Mouse (Mus musculus) hindbrain, embryonic 10.5 days (tissue): Measurements from ENCODE around the gene Paqr7. TPM values are rescaled to one million over a fixed set of nuclear protein-coding genes. Genes with fewer than 3 reads are reported as not detected.

Experiments
- DNase-seq: peaks from one replicate; pipeline ENCODE4 v3.0.0-alpha.2; 2017; ENCODE audit warnings: low spot score
- H3K27ac ChIP-seq: fragments of 300-500 bp; sonication (generic); 2 replicates; pipeline ENCODE4 v1.5.1; 2016; ENCODE audit warnings: mild to moderate bottlenecking, moderate library complexity
- H3K27me3 ChIP-seq: fragments of 300-500 bp; sonication (generic); 2 replicates; pipeline ENCODE4 v1.6.1; 2016; ENCODE audit warnings: mild to moderate bottlenecking; ENCODE audit not compliant: poor library complexity, insufficient read depth, severe bottlenecking
- H3K36me3 ChIP-seq: fragments of 300-500 bp; sonication (generic); 2 replicates; pipeline ENCODE4 v1.6.1; 2016; ENCODE audit warnings: mild to moderate bottlenecking, moderate library complexity
- H3K4me1 ChIP-seq: fragments of 300-500 bp; sonication (generic); replicated peaks from 2 replicates; pipeline ENCODE4 v1.6.1; 2016; ENCODE audit warnings: mild to moderate bottlenecking
- H3K4me3 ChIP-seq: fragments of 300-500 bp; sonication (generic); 2 replicates; pipeline ENCODE4 v1.5.1; 2016; ENCODE audit warnings: mild to moderate bottlenecking, moderate library complexity
- H3K9me3 ChIP-seq: fragments of 300-500 bp; sonication (generic); 2 replicates; pipeline ENCODE4 v1.6.1; 2016; ENCODE audit warnings: mild to moderate bottlenecking, moderate library complexity
- WGBS: fragments of 180-500 bp; shearing (Covaris S2); methylation state at CpG from one replicate; pipeline ENCODE4 v1.1.7; 2016; 5-methylcytosine and 5-hydroxymethylcytosine counted together
- polyA plus RNA-seq: library from polyadenylated mRNA; unstranded; fragments of >200 nt; fragmentation: Nextera tagmentation; extraction: Ambion mirVana; gene quantifications from 2 replicates; pipeline ENCODE4 v1.2.1, GENCODE M21; 2016

Paqr7 gene
- polyA plus RNA-seq, 1 experiment from 2014 or later = 4.3 TPM

DNA sequence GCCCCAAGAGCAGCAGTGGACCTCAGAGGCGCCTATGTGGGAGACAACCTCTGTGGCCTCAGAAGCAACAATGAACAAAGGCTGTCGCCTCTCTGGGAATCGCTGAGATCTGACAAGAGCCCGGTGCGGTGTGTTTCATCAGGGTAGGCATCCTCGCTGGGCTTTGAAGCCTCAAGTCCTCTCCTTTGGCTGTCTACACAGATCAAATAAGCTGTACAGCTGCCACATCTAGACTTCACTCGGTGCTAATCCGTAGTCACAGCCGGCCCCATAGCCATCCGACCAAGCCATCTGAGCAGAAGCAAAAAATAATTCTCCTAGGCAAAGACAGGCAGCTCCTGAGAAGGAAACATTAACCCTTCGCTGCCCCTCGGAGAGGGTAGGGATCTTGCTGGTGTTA, 30.7 kb upstream of the Paqr7 start:
- Histone ChIP-seq H3K9me3 (0 out of 2 replicates have a peak, but pooled peaks cover 3% of the 10 kb centered on the region), H3K4me1 (peaks cover 42% of the 10 kb centered on the region), H3K4me3 (no peak overlapping the region), H3K27ac (peak overlapping the region; percentile 99), H3K36me3 (peaks cover 7% of the 10 kb centered on the region), H3K27me3 (peaks cover 28% of the 10 kb centered on the region)
- WGBS = 35% methylated on average over 12 of the region's 12 CpGs
- no peak for DNase-seq

DNA sequence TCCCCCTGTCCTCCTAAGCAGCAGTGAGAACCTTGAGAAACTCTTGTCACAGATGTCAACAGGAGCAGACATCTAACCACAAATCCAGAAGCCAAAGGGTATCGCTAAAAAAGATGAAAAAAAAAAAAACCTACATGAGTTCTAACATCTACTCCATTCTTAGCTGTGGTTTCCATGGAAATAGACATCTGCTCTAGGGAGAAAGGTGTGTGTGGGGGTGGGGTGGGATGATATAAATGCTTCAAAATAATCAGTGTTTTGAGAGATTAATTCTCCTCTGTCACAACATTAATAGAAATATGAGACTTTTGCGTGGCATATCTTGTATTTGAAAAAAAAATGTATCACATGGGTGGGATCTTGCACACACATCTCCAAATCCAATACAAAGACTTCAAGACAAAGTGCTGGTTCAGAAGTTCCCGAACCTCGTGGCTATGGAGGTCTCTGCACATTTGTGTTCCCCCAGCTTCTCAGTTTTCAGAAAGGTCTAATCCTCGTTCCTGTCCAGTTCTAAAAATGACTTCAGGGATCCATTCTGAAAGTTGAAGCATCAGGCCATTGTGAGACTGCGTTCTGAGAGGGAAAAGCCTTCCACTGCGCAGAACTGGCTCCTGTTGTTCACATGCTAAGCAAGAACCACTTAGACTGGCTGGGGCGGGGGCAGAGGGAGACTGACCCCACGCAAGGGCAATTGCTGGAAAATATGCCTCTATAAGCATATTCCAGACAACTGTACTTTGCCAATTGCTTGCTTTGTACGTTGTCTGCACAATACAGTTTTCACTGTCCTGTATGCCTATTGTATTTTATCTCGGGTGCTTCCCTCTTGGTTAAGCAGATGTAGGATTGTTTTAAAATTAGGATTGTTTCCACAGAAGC, 29.9 kb upstream of the Paqr7 start:
- Histone ChIP-seq H3K4me1 (peaks cover 48% of the 10 kb centered on the region), H3K4me3 (peak overlapping the region; percentile 97), H3K27me3 (peaks cover 28% of the 10 kb centered on the region), H3K9me3 (0 out of 2 replicates have a peak, but pooled peaks cover 3% of the 10 kb centered on the region), H3K36me3 (peaks cover 15% of the 10 kb centered on the region), H3K27ac (peak overlapping the region; percentile 99)
- WGBS = 67% methylated on average over 11 of the region's 11 CpGs
- peak; percentile 30 for DNase-seq

DNA sequence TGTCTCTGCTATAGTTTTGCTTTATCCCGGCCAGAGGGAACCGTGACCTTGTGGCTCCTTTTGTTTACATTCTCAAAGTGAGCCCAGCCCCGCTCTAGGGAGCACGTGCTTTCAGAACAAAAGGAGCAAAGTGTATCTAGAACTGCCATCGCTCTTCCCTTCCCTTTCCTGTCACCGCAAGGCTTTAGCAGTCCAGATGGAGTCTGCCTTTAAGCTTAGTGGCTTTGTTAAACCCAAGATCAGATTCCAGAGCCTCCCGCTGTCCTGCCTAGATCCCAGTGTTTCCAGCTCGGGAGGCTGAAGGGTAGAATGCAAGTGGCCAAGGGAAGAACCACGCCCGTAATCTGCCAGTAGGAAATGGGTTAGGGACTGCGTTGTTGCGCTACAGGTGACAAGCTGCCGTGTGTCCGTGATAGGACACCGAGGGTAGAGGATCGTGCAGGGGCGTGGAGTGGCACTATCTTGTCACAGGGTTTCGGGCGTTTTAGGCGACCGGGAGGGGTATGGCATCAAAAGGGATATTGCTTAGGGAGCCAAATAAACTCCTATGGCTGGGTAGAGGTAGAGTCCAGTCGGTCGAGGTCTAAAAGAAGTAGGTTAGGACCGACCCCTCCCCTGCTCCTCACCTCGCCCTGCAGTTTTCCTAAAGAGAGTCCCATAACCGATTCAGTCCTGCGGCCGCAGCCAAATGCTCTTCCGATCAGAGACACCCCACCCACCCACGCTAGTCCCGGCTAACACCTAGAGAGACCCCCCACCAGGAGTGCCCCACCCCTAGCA, 28.9 kb upstream of the Paqr7 start:
- Histone ChIP-seq H3K27me3 (peaks cover 28% of the 10 kb centered on the region), H3K36me3 (peaks cover 25% of the 10 kb centered on the region), H3K9me3 (0 out of 2 replicates have a peak, but pooled peaks cover 3% of the 10 kb centered on the region), H3K4me3 (peak overlapping the region; percentile 97), H3K4me1 (peaks cover 48% of the 10 kb centered on the region), H3K27ac (peak overlapping the region; percentile 99)
- peak; percentile 77 for DNase-seq
- under 1% methylated on average over 31 of the region's 31 CpGs for WGBS

DNA sequence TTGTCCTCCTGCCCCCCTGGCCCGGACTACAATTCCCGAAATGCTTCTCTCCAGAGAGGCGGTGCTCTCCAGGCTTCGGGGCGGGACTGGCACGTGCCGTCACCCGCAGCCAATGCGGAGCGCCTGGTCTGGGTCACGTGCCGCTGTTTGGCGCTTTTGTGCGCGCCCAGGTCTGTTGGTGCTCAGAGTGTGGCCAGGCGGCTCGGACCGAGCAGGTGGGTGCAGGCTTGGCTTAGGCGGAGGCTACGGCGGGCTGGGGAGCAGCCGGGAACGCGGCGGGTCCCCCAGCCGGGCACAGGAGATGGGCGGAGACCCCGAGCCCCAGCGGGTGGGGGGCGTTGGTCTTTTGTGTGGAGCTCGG, 28.3 kb upstream of the Paqr7 start, which contains the start of gene Stmn1:
TSS of gene Stmn1 (plus strand) at position 106 of the 361 bp plus-strand sequence.
- H3K27me3 ChIP-seq = peaks cover 28% of the 10 kb centered on the region

DNA sequence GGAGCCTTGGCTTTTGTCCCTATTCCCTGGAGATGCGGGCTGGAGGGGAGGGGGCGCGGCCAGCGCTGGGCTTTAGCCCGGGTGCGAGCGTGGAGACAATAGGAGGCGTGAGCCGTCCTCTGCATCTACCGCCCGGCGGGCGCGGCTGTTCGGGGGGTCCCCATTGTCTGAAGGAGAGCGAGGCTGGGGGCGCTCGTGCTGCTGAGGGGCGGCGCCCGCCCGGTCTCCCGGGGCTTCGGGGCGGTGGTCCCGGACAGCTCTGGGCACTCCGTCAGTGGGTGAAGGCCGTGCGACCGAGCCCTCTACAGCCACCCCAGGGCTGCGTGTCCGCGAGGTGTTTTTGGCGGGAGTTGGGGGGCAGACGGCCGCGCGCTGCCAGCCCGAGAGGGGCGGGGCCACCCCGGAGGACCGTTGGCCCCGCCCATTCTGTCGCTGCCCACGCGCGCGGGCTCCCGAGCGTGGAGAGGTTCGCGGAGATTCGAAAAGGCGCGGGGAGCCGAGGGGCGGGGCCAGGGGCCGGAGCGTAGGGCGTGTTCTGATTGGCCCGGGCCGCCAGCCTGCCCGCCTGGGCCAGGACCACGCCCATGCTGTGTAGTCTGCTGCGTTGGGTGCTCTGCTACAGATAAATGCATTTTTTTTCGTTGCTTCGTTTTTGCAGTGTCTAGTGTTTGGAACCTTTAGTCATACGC, 27.8 kb upstream of the Paqr7 start:
- Histone ChIP-seq H3K4me3 (peak overlapping the region; percentile 97), H3K4me1 (peaks cover 52% of the 10 kb centered on the region), H3K27me3 (peaks cover 28% of the 10 kb centered on the region), H3K27ac (peak overlapping the region; percentile 99), H3K36me3 (peaks cover 33% of the 10 kb centered on the region), H3K9me3 (no peaks in the 10 kb centered on the region)
- under 1% methylated on average over 68 of the region's 68 CpGs for WGBS
- peak; percentile 93 for DNase-seq

More for the DNA sequence above, 28.3 kb upstream of the Paqr7 start, which contains the start of gene Stmn1:
- H3K9me3 ChIP-seq = 0 out of 2 replicates have a peak, but pooled peaks cover 3% of the 10 kb centered on the region
- H3K4me1 ChIP-seq = peaks cover 51% of the 10 kb centered on the region
- peaks cover 31% of the 10 kb centered on the region for H3K36me3 ChIP-seq
- DNase-seq = peak; percentile 97
- peak within 1 kb of the TSS; percentile 99 for H3K27ac ChIP-seq
- peak within 1 kb of the TSS; percentile 97 for H3K4me3 ChIP-seq
- WGBS = 0% methylated on average over 31 of the region's 31 CpGs

DNA sequence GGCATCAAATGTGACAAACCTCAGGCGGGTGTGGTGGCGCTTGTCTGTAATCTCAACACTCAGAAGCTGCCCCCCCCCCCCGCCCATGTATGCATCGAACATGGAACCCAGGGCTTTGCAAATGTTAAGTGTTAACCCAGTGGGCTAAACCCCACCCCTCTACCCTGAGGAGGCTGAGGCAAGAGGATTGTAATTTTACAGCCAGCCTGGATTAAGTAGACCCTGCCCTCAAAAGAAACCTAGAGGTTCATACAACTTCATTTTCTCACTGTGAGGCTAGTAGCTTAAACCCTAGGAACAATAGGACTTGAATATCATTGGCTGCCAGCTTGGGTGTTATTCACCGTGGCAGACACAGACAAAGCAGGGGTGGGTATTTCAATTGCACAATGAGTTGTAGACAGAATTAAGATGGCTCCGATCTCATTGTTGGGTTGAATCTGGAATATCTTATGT, 27.1 kb upstream of the Paqr7 start:
- DNase-seq = peak; percentile 60

DNA sequence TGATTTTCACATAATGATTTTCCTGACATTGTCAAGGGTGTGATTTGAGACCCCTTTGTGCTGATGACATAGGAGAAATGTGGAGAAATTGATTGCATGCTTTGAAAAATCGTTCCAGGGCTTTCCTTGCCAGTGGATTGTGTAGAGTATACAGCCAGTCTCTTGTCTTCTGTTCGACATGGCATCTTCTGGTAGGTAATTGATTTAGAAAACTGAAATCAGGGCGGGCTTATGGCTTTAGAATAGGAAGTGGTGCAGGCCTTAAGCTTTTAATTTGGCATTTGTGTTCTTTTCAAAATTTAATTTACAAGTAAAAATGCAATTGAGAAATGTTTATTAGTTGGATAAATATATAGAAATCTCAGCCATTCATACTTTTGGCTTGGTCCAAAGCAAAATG, 26.5 kb upstream of the Paqr7 start:
- DNase-seq = no peak
- H3K4me3 ChIP-seq = peak overlapping the region; percentile 97
- H3K36me3 ChIP-seq = peaks cover 46% of the 10 kb centered on the region
- 71% methylated on average over 3 of the region's 3 CpGs for WGBS
- H3K27me3 ChIP-seq = peaks cover 20% of the 10 kb centered on the region
- H3K27ac ChIP-seq = peak overlapping the region; percentile 99
- H3K4me1 ChIP-seq = peaks cover 59% of the 10 kb centered on the region
- H3K9me3 ChIP-seq = no peaks in the 10 kb centered on the region

More for the DNA sequence above, 27.1 kb upstream of the Paqr7 start:
- 13% methylated on average over 6 of the region's 6 CpGs for WGBS
- H3K36me3 ChIP-seq = peaks cover 40% of the 10 kb centered on the region
- H3K4me1 ChIP-seq = peaks cover 59% of the 10 kb centered on the region
- peaks cover 26% of the 10 kb centered on the region for H3K27me3 ChIP-seq
- peak overlapping the region; percentile 97 for H3K4me3 ChIP-seq
- H3K27ac ChIP-seq = peak overlapping the region; percentile 99
- H3K9me3 ChIP-seq = no peaks in the 10 kb centered on the region

DNA sequence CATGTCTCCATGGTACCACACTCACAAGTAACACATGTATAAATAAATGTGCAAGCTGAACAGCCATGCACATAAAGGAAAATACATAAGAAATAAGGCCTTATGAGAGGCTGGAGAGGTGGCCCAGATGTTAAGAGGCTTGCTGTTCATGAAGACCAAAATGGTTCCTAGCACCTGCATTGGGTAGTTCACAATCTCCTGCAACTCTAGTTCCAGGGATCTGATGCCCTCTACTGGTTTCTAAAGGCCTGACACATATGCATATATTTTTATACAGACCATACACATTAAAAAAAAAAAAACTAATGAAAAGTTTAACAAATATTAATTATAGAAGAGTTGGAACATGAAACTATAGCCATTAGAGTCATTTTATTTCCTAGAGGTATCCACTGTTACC, 25.0 kb upstream of the Paqr7 start:
- no peak for DNase-seq
- Histone ChIP-seq H3K9me3 (no peaks in the 10 kb centered on the region), H3K36me3 (peaks cover 61% of the 10 kb centered on the region), H3K4me3 (peak overlapping the region; percentile 97; the same call in 1 of the 2 replicates), H3K27me3 (peaks cover 5% of the 10 kb centered on the region; the same call in 1 of the 2 replicates), H3K4me1 (peaks cover 48% of the 10 kb centered on the region), H3K27ac (no peak overlapping the region)

DNA sequence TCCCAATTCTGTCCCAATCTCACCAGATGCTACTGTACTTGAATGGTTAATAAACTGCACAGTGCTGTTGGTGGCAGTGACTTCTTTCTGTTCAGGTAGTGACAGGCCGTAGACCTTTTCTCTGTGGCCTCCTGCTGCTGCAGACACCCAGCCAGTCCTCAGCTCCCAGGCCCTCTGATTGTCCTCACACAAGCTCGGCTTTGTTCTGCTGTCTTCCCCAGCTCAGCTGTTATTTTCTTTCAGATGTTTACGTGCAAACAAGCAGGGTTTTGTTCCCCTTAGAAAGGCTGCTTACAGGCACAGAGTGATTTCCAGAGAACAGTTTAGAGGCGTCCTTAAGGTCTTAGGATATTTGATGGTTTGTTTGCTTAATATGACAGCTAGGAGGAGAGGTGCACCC, 22.7 kb upstream of the Paqr7 start:
- DNase-seq = no peak
- Histone ChIP-seq H3K27ac (no peak overlapping the region), H3K36me3 (peaks cover 71% of the 10 kb centered on the region), H3K27me3 (no peaks in the 10 kb centered on the region), H3K9me3 (no peaks in the 10 kb centered on the region), H3K4me1 (peaks cover 28% of the 10 kb centered on the region), H3K4me3 (no peak overlapping the region)
- 69% methylated on average over 4 of the region's 4 CpGs for WGBS

DNA sequence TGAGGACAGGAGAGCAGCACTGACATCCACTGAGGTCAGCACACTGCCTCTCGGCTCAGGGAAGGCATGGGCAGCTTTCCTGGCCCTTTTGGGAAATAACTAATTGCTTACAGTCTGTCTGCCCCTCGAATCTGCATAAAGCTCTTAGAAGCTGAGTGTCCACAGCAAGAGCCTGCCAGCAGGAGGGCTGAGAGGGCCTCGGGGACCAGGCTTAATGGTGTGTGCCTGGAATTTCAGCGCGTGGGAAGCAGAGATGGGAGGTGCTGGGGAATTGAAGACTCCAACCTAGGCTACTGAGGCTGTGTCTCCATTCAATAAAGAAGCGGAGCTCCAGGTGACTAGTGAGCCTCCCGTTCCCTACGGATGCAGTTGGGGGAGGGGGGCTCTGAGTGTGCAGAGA, 22.3 kb upstream of the Paqr7 start:
- no peak for DNase-seq
- no peaks in the 10 kb centered on the region for H3K27me3 ChIP-seq
- peak overlapping the region; percentile 23; the same call in 1 of the 2 replicates for H3K27ac ChIP-seq
- H3K4me3 ChIP-seq = no peak overlapping the region
- H3K4me1 ChIP-seq = peaks cover 27% of the 10 kb centered on the region
- H3K36me3 ChIP-seq = peaks cover 71% of the 10 kb centered on the region
- 67% methylated on average over 8 of the region's 8 CpGs for WGBS
- H3K9me3 ChIP-seq = no peaks in the 10 kb centered on the region

DNA sequence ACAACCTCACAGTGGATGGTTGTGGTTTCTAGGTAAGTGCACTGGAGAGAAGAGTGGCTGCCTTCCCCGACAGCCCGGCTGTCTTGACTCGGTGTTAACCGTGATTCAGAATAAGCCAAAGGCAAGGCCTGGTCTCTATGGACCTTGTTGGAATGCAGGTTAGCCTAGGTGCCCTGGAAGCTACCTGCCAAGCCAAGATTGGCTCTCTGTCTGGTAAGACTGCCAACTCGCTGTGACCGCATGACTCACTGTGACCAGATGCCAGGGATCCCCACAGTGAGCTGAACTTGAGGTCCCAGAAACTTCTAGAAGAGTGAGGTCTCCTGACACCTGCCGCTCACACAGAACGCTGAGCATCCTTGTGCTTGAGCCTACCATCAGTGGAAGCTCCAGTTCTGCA, 19.6 kb upstream of the Paqr7 start:
- Histone ChIP-seq H3K4me1 (peaks cover 11% of the 10 kb centered on the region; the same call in 1 of the 2 replicates), H3K9me3 (no peaks in the 10 kb centered on the region), H3K36me3 (peaks cover 53% of the 10 kb centered on the region), H3K4me3 (no peak overlapping the region), H3K27me3 (no peaks in the 10 kb centered on the region), H3K27ac (no peak overlapping the region)
- WGBS = 92% methylated on average over 8 of the region's 8 CpGs
- no peak for DNase-seq

DNA sequence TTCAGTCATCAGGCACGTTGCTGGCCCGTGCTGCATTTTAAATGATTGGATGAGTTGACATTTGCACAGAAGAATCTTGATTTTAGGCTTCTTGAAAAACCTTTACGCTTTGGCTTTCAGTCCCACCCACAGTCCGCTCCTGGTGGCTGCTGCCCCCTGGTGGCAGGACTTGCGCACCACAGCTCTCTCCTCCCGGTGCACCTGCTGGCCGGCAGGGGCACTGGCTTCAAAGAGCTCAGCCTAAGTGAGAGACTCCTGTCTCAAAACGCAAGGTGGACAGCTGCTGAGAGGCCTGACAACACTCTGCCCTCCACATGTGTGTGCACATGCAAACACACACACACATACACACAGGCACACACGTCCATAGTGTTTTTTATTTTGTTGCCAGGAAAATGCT, 18.5 kb upstream of the Paqr7 start:
- H3K9me3 ChIP-seq = no peaks in the 10 kb centered on the region
- peaks cover 6% of the 10 kb centered on the region; the same call in 1 of the 2 replicates for H3K27me3 ChIP-seq
- H3K27ac ChIP-seq = no peak overlapping the region
- DNase-seq = peak; percentile 90
- peaks cover 8% of the 10 kb centered on the region; the same call in 1 of the 2 replicates for H3K4me1 ChIP-seq
- WGBS = 8% methylated on average over 9 of the region's 9 CpGs
- no peak overlapping the region for H3K4me3 ChIP-seq
- H3K36me3 ChIP-seq = peaks cover 42% of the 10 kb centered on the region
